Mouse (Mus musculus) small intestine, adult 2 months (tissue): Measurements from ENCODE around the gene Larp1. TPM values are rescaled to one million over a fixed set of nuclear protein-coding genes. Genes with fewer than 3 reads are reported as not detected.

Experiments
- H3K27ac ChIP-seq: fragments of 200-500 bp; 2 replicates; pipeline ENCODE4 v1.5.1; 2012; ENCODE audit warnings: low read depth, low read length, control low read depth, inconsistent platforms; ENCODE audit not compliant: insufficient read depth
- H3K27me3 ChIP-seq: fragments of 200-500 bp; 2 replicates; pipeline ENCODE4 v1.6.1; 2012; ENCODE audit warnings: mild to moderate bottlenecking, moderate library complexity, low read length, inconsistent platforms; ENCODE audit not compliant: control insufficient read depth, insufficient read depth
- H3K36me3 ChIP-seq: fragments of 200-500 bp; 2 replicates; pipeline ENCODE4 v1.6.1; 2012; ENCODE audit warnings: mild to moderate bottlenecking, low read length, control low read depth, inconsistent platforms; ENCODE audit not compliant: control insufficient read depth, insufficient read depth
- H3K4me1 ChIP-seq: fragments of 200-500 bp; 2 replicates; pipeline ENCODE4 v1.6.1; 2012; ENCODE audit warnings: low read length, inconsistent platforms, mixed read lengths; ENCODE audit not compliant: control insufficient read depth, insufficient read depth, insufficient read length
- H3K4me3 ChIP-seq: fragments of 200-500 bp; 2 replicates; pipeline ENCODE4 v1.5.1; 2012; ENCODE audit warnings: low read depth, mild to moderate bottlenecking, control low read depth, inconsistent platforms, low read length, moderate library complexity
- CTCF ChIP-seq: fragments of 200-500 bp; IDR thresholded peaks from 2 replicates; pipeline ENCODE4 v1.5.1; 2012; ENCODE audit warnings: low read depth, mild to moderate bottlenecking, control low read depth, inconsistent platforms, low read length, moderate library complexity, mixed read lengths; ENCODE audit not compliant: insufficient replicate concordance, insufficient read length; ENCODE audit errors: extremely low read depth
- POLR2A ChIP-seq: fragments of 200-500 bp; IDR thresholded peaks from 2 replicates; pipeline ENCODE4 v1.6.1; 2012; ENCODE audit warnings: low read depth, mild to moderate bottlenecking, control low read depth, inconsistent platforms, low read length, moderate library complexity
- WGBS: fragments of 180-500 bp; shearing (Covaris S2); methylation state at CpG from one replicate; pipeline ENCODE4 v1.1.7; 2018; 5-methylcytosine and 5-hydroxymethylcytosine counted together
- polyA plus RNA-seq: library from polyadenylated mRNA; depleted of rRNA; stranded (reverse); fragments of >200 nt; gene quantifications from 2 replicates; pipeline ENCODE4 v1.2.3, GENCODE M21; 2012

The Larp1 gene
- polyA plus RNA-seq, 1 experiment: 25.9 TPM

DNA sequence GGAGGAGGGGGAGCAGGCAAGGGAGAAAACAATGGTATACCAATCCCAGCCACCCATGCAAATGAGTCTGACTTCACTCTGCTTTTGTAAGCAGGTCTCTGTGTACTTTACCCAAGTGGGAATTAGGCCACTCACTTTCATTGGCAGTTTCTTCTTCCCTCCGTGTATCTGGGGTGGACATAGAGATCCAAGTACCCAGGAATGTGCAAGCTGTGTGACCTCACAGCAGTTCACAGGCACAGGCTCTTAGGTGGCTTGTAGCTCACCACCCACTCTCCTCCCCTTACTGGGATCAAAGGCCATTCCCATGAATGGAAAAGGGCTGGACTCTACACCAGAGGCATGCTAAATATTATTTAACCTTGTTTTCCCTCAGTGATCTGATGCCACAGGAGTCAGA, 10.0 kb upstream of the Larp1 start:
- peaks cover 14% of the 10 kb centered on the region for H3K4me1 ChIP-seq
- 3% methylated on average over 1 of the region's 1 CpGs for WGBS
- no peaks in the 10 kb centered on the region for H3K36me3 ChIP-seq
- H3K4me3 ChIP-seq: no peak overlapping the region
- H3K27me3 ChIP-seq: no peaks in the 10 kb centered on the region
- H3K27ac ChIP-seq: peak overlapping the region; percentile 65
- TF ChIP-seq POLR2A (no peak), CTCF (no peak)

GRCm38 (mm10) chr11:58003126-58003525, 5.7 kb upstream of the Larp1 start:
- H3K36me3 ChIP-seq: no peaks in the 10 kb centered on the region
- peaks cover 5% of the 10 kb centered on the region; the same call in 1 of the 2 replicates for H3K4me1 ChIP-seq
- H3K27me3 ChIP-seq: no peaks in the 10 kb centered on the region
- no peak overlapping the region for H3K27ac ChIP-seq
- TF ChIP-seq POLR2A (no peak), CTCF (no peak)
- 85% methylated on average over 8 of the region's 8 CpGs for WGBS
- no peak overlapping the region for H3K4me3 ChIP-seq

DNA sequence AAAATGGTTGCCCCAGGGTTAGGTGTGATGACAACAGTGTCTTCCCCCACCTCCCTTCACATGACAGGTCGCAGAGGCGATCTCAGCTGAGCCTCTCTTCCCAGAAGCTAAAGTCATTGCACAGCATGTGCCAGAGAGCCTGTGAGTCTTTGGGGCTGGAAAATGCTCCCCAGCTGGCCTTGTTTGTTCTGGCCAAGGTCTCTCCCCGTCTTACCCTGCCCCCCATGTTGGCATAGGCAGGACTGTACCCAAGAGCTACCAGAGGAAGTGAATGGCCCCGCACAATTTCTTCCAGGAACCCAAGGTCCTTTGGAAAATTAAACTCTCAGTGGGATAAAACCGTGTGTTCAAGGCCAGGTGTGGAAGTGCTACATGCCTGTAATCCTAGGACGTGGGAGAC, 5.1 kb upstream of the Larp1 start:
- Histone ChIP-seq H3K36me3 (no peaks in the 10 kb centered on the region), H3K27ac (no peak overlapping the region), H3K4me3 (no peak overlapping the region), H3K27me3 (no peaks in the 10 kb centered on the region), H3K4me1 (peaks cover 6% of the 10 kb centered on the region)
- 78% methylated on average over 6 of the region's 6 CpGs for WGBS
- TF ChIP-seq CTCF: no peak
- TF ChIP-seq POLR2A: no peak

GRCm38 (mm10) chr11:58005110-58005509, 3.8 kb upstream of the Larp1 start:
- H3K27me3 ChIP-seq: no peaks in the 10 kb centered on the region
- TF ChIP-seq POLR2A: no peak
- no peak for TF ChIP-seq CTCF
- H3K4me1 ChIP-seq: peaks cover 3% of the 10 kb centered on the region; the same call in 1 of the 2 replicates
- H3K36me3 ChIP-seq: no peaks in the 10 kb centered on the region
- no peak overlapping the region for H3K4me3 ChIP-seq
- no peak overlapping the region for H3K27ac ChIP-seq

DNA sequence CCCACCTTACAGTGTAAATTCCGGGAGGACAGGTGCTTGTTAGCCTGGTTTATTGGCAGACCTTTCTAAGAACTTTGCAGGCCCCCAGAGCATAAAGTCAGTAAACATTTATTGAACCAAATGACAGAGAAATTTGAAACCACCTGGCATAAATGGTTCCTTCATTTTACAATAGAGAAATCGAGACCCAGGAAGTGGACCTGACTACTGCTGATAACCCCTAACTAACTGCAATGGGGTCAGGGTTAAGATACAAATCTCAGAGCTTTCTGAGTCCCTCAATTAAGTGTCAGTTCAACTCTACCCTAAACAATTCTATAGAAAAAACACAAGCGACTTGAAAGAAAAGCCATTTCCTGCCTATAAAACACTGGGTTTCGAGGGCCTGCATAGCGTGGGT, 851 bp upstream of the Larp1 start:
- TF ChIP-seq CTCF: no peak
- TF ChIP-seq POLR2A: no peak
- 5% methylated on average over 5 of the region's 5 CpGs for WGBS
- H3K27me3 ChIP-seq: no peaks in the 10 kb centered on the region

DNA sequence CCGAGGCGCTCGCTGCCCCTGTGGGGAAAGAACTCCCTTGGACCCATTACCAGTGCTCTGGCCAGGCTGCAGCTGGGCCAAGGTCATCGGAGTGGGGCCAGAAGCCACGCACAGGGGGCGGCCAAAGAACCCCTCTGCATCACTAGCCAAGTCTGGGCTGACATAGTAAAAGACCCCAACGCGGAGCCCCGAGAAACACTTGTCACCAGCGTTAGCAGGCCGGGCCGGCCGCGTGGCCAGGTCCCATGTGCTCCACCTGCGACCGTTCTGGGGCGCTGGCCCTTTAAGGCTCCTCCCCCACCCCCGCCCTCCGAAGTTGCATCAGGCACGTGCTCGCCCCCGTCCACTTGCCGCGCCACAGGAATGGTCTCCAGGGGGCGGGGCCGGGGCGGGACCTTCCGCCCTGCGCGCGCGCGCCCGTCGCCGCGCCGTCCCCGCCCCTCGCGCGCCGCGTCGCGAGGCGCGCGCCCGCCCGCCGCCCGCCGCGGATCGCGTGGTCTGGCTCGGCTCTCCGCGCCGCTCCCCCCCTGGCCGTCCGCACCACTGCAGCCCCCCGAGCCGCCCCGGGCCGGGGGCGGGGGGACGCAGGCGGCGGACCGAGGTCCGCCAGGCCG, 320 bp upstream of the Larp1 start:
- no peak for TF ChIP-seq CTCF
- TF ChIP-seq POLR2A: peak; percentile 35
- peaks cover 13% of the 10 kb centered on the region for H3K4me1 ChIP-seq
- H3K36me3 ChIP-seq: no peaks in the 10 kb centered on the region
- H3K4me3 ChIP-seq: peak overlapping the region; percentile 98
- no peaks in the 10 kb centered on the region for H3K27me3 ChIP-seq
- 1% methylated on average over 57 of the region's 74 CpGs for WGBS
- H3K27ac ChIP-seq: peak overlapping the region; percentile 93

More for the DNA sequence above, 851 bp upstream of the Larp1 start:
- Histone ChIP-seq H3K27ac (peak overlapping the region; percentile 57), H3K4me1 (peaks cover 11% of the 10 kb centered on the region), H3K36me3 (no peaks in the 10 kb centered on the region), H3K4me3 (peak overlapping the region; percentile 86)

DNA sequence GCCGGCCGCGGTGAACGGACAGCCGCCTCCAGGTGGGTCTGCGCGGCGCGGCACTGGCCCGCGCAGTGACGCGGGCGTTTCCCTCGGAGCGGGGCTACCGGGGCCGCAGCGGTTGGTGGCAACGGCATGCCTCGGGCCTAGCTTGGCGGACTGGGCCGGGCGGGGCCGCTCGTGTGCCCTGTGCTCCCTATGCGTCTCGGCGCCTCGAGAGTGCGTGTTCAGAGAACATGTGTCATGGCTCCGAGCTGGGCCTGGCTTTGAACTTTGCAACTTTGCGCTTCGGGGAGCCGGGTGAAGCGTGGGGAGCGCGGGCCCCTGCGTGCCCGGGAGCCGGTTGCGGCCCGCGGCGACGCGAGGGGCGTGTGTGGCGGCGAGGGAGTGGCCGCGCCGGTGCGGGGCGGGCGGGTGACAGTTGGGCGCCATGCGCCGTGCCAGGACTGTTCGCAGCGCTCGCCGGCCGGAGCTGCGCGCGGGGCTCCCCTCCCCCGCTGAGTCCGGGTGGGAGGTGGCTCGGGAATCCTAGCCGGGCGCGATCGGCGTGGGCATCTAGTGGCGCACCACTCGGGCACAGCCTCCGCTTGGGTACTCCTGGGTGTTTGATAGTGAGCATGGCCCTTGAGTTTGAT, 765 bp downstream of the Larp1 start:
- TF ChIP-seq CTCF: no peak
- TF ChIP-seq POLR2A: peak; percentile 18; the same call in 1 of the 2 replicates
- H3K4me1 ChIP-seq: peaks cover 19% of the 10 kb centered on the region
- WGBS: under 1% methylated on average over 78 of the region's 78 CpGs
- H3K36me3 ChIP-seq: no peaks in the 10 kb centered on the region
- peak overlapping the region; percentile 98 for H3K4me3 ChIP-seq
- no peaks in the 10 kb centered on the region for H3K27me3 ChIP-seq
- peak overlapping the region; percentile 93 for H3K27ac ChIP-seq
